Mouse (Mus musculus) cerebellum, adult 2 months (tissue): ENCODE measurements around the gene Gsg1l.

Experiments used
- CTCF ChIP-seq: fragments of 200-500 bp; IDR thresholded peaks from 2 replicates; pipeline ENCODE4 v1.5.1; 2011; ENCODE audit warnings: low read depth, mild to moderate bottlenecking, control low read depth, low read length, moderate library complexity, borderline replicate concordance; ENCODE audit not compliant: insufficient read depth
- POLR2A ChIP-seq: fragments of 200-500 bp; IDR thresholded peaks from 2 replicates; pipeline ENCODE4 v1.6.1; 2011; ENCODE audit warnings: low read length, control low read depth, borderline replicate concordance; ENCODE audit not compliant: insufficient read depth

DNA sequence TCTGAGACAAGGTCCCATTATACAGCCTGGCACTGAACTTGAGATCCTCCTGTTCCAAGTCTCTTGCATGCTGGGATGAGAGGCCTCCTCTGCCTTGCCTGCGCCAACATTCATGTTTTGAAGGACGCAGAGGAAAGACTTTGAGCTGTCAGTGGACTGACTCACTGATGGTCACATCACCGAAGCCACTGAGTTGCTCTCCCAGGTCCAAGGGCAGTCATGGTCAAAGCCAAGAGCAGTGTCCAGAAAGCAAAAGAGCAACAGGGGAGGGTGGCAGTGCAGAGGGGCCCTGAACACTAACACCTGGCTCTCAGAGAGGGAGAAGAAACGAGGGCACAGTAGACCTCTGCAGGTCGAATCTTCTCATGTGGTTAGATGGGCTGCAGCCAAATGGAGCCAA is 188.6 kb downstream of the Gsg1l start:
- TF ChIP-seq POLR2A, result no peak
- no peak for TF ChIP-seq CTCF
